Comparison of ENCODE assay signal across 22 mouse cellular contexts in genomic region chr4:43364914-43365560, GRCm38 (mm10). TPM values are rescaled to one million over a fixed set of nuclear protein-coding genes. Genes with fewer than 3 reads are reported as not detected.
A peak's percentile ranks its signal among the peaks of the same experiment; 100 is the strongest.
DNase-seq lines count a peak whose midpoint lies in the region; ATAC-seq and TF ChIP-seq lines count a peak whose summit lies in the region.
"Had no signal": no experiment of that assay in that cellular context is flagged by ENCODE, and none has a peak within 500 bp of the region (broad histone marks: within the 10 kb centered on the region; RNA-seq: fewer than 3 reads in every experiment).

No protein-coding gene starts in this region.

- peaks cover 4% of the 10 kb centered on the region; the same call in 1 of the 2 replicates for H3K4me1 ChIP-seq in liver, adult 2 months (ENCODE audit: control insufficient read depth, insufficient read depth, low read length)
- 0 out of 2 replicates have a peak, but pooled peaks cover 3% of the 10 kb centered on the region for H3K4me1 ChIP-seq in liver, postnatal 0 days (ENCODE audit: insufficient read depth)
- H3K4me1 ChIP-seq in intestine, embryonic 15.5 days (replicated peaks): 0 out of 2 replicates have a peak, but pooled peaks cover 3% of the 10 kb centered on the region
- H3K4me1 ChIP-seq: hindbrain, embryonic 10.5 days had no signal

- no peak for DNase-seq in gastrocnemius, adult 2 months
- DNase-seq in gastrocnemius, postnatal 14 days: no peak
- peak; percentile 81 for DNase-seq in liver, adult 2 months (ENCODE audit: extremely low read depth, low read depth, low spot score)
- no peak for DNase-seq in liver, postnatal 0 days
- DNase-seq in yolk sac, embryonic 10.5 days (ENCODE audit: low spot score): peak; percentile 4
- DNase-seq in left cerebral cortex, adult 2 months (ENCODE audit: extremely low spot score in 1 of 2, low spot score in 2 of 2): no peak
- DNase-seq: adrenal gland, postnatal 36 days; cerebellum, adult 18-20 months; cerebellum, postnatal 36 days; gastrocnemius, postnatal 36 days; kidney, postnatal 10 days; left cerebral cortex, postnatal 4 days; thymus, postnatal 14 days had no signal

- TF ChIP-seq CTCF in gastrocnemius, adult 2 months (IDR thresholded peaks at IDR 0.05): no peak
- TF ChIP-seq CTCF in liver, adult 2 months (IDR thresholded peaks at IDR 0.05; ENCODE audit: low read depth, low read length): no peak
- TF ChIP-seq CTCF in liver, postnatal 0 days (IDR thresholded peaks at IDR 0.05; ENCODE audit: low read depth): no peak
- TF ChIP-seq CTCF in left cerebral cortex, adult 2 months (IDR thresholded peaks at IDR 0.05): no peak

- H3K27me3 ChIP-seq in liver, adult 2 months (ENCODE audit: control insufficient read depth, insufficient read depth, low read length): no peaks in the 10 kb centered on the region
- no peaks in the 10 kb centered on the region for H3K27me3 ChIP-seq in liver, postnatal 0 days (ENCODE audit: insufficient read depth, low read length)
- H3K27me3 ChIP-seq in intestine, embryonic 15.5 days (replicated peaks): no peaks in the 10 kb centered on the region

- no peak overlapping the region for H3K4me3 ChIP-seq in gastrocnemius, adult 2 months
- no peak overlapping the region for H3K4me3 ChIP-seq in liver, adult 2 months (ENCODE audit: insufficient read depth, low read depth, low read length)
- H3K4me3 ChIP-seq in liver, postnatal 0 days (ENCODE audit: low read depth, low read length): no peak overlapping the region
- no peak overlapping the region for H3K4me3 ChIP-seq in intestine, embryonic 15.5 days (replicated peaks)
- H3K4me3 ChIP-seq in left cerebral cortex, adult 2 months: no peak overlapping the region
- H3K4me3 ChIP-seq: erythroblast, embryonic 14.5 days; hindbrain, embryonic 10.5 days had no signal

- no peak overlapping the region for H3K9ac ChIP-seq in liver, adult 2 months (ENCODE audit: low read depth, low read length)
- H3K9ac ChIP-seq in liver, postnatal 0 days (replicated peaks): no peak overlapping the region
- no peak overlapping the region for H3K9ac ChIP-seq in intestine, embryonic 15.5 days
- H3K9ac ChIP-seq: liver, embryonic 14.5 days had no signal

- ATAC-seq in liver, postnatal 0 days: no peak
- peak; percentile 90 for ATAC-seq in intestine, embryonic 15.5 days
- ATAC-seq in erythroid progenitor cell, adult 5-6 weeks (replicated peaks; ENCODE audit: low FRiP score, poor library complexity, severe bottlenecking): no peak
- ATAC-seq: forebrain, embryonic 14.5 days; lung, postnatal 0 days; midbrain, embryonic 16.5 days had no signal

- 49% methylated on average over 11 of the region's 11 CpGs for WGBS in liver, adult 2 months
- WGBS in liver, postnatal 0 days (ENCODE audit: insufficient replicate concordance): 56% methylated on average over 11 of the region's 11 CpGs
- 46% methylated on average over 11 of the region's 11 CpGs for WGBS in intestine, embryonic 15.5 days

- H3K9me3 ChIP-seq in liver, postnatal 0 days (ENCODE audit: low read length): no peaks in the 10 kb centered on the region
- no peaks in the 10 kb centered on the region for H3K9me3 ChIP-seq in intestine, embryonic 15.5 days
- H3K9me3 ChIP-seq: G1E had no signal

- no peaks in the 10 kb centered on the region for H3K36me3 ChIP-seq in liver, adult 2 months (ENCODE audit: control insufficient read depth, insufficient read depth, low read length)
- H3K36me3 ChIP-seq in liver, postnatal 0 days (replicated peaks; ENCODE audit: insufficient read depth, low read length): no peaks in the 10 kb centered on the region
- H3K36me3 ChIP-seq in intestine, embryonic 15.5 days: no peaks in the 10 kb centered on the region
- H3K36me3 ChIP-seq: G1E; hindbrain, embryonic 10.5 days had no signal

- TF ChIP-seq POLR2A in liver, adult 2 months (IDR thresholded peaks at IDR 0.05; ENCODE audit: extremely low read depth, insufficient read depth, low read length): no peak

- no peak for TF ChIP-seq EP300 in liver, postnatal 0 days (IDR thresholded peaks at IDR 0.05; ENCODE audit: low read depth)

- intact Hi-C loops in gastrocnemius, adult 2 months (cut with DNase I): no loop called here
- intact Hi-C loops in gastrocnemius, postnatal 14 days (cut with DNase I; ENCODE audit: low total_unique reads): no loop called here
- intact Hi-C loops in left cerebral cortex, adult 2 months (cut with DNase I): loop anchor here (5.0 kb wide), 1 partner anchor 48 kb away; no protein-coding TSS in a partner anchor

- no peak overlapping the region for H3K4me2 ChIP-seq in liver, postnatal 0 days (ENCODE audit: low read depth, low read length)
- H3K4me2 ChIP-seq in intestine, embryonic 15.5 days (replicated peaks): peak overlapping the region; percentile 44

- H3K27ac ChIP-seq in gastrocnemius, adult 2 months: peak overlapping the region; percentile 79; the same call in 1 of the 2 replicates
- H3K27ac ChIP-seq in liver, adult 2 months (replicated peaks; ENCODE audit: insufficient read depth, low read depth, low read length): no peak overlapping the region
- no peak overlapping the region for H3K27ac ChIP-seq in liver, postnatal 0 days (ENCODE audit: low read depth)
- peak overlapping the region; percentile 82 for H3K27ac ChIP-seq in intestine, embryonic 15.5 days
- no peak overlapping the region for H3K27ac ChIP-seq in left cerebral cortex, adult 2 months
- H3K27ac ChIP-seq: hindbrain, embryonic 10.5 days; liver, embryonic 14.5 days had no signal

- no peaks in the 10 kb centered on the region for H3K79me2 ChIP-seq in liver, adult 2 months (ENCODE audit: control insufficient read depth, insufficient read depth, low read length)

RNA-seq across cellular contexts. Expression of gene Rusc2, which starts 16.7 kb away (rescaled TPM):
- total RNA-seq in gastrocnemius, adult 2 months (2021): 10 to 100 TPM; 19.0 to 29.6 TPM
- 10 to 100 TPM; 19.6 to 20.6 TPM for total RNA-seq in gastrocnemius, postnatal 14 days (2021)
- total RNA-seq in liver, adult 2 months (2014; rRNA removed): 14.2 and 15.9 TPM in 2 replicates
- 17.2 and 17.5 TPM in 2 replicates for polyA plus RNA-seq in liver, adult 2 months (2012; rRNA removed)
- 1.9 and 2.1 TPM in 2 replicates for polyA plus RNA-seq in liver, postnatal 0 days (2015; fragmentation: Nextera tagmentation; extraction: Ambion mirVana)
- 13.1 and 14.0 TPM in 2 replicates for polyA plus RNA-seq in intestine, embryonic 15.5 days (2015; fragmentation: Nextera tagmentation; extraction: Ambion mirVana)
- 100 to 1,000 TPM; 137 to 144 TPM for total RNA-seq in left cerebral cortex, adult 2 months (2021)
- not detected in 2 replicates for total RNA-seq in erythroid progenitor cell, adult 5-6 weeks (2015; ENCODE audit: low replicate concordance)
- not detected in 2 replicates for total RNA-seq in erythroid progenitor cell, adult 5-6 weeks (2017; ENCODE audit: low replicate concordance)

Comparison
In these comparisons a context has a peak if more than half of its experiments do, and no peak if none do; other contexts are left out.
1. DNase-seq: peak in liver, adult 2 months (single experiment) and yolk sac, embryonic 10.5 days (single experiment); none in gastrocnemius, adult 2 months (single experiment), gastrocnemius, postnatal 14 days (single experiment), liver, postnatal 0 days (single experiment) and left cerebral cortex, adult 2 months (0 of 2).
2. H3K27ac ChIP-seq: peak in gastrocnemius, adult 2 months (single experiment) and intestine, embryonic 15.5 days (single experiment); none in liver, adult 2 months (single experiment), liver, postnatal 0 days (single experiment) and left cerebral cortex, adult 2 months (single experiment).
3. RNA of gene Rusc2, which starts 16.7 kb away (total RNA-seq): 137 to 144 TPM in left cerebral cortex, adult 2 months, 19.0 to 29.6 TPM in gastrocnemius, adult 2 months, 19.6 to 20.6 TPM in gastrocnemius, postnatal 14 days and 14.2 to 15.9 TPM in liver, adult 2 months; not detected in erythroid progenitor cell, adult 5-6 weeks; every median in the first group is over 10 times any median in the second.